Mouse (Mus musculus) urinary bladder, postnatal 10 days (tissue): ENCODE data around the gene Rptor.
"Not testable (repeated sequence)": the region's sequence is repeated elsewhere in the genome, so short reads cannot be mapped to it uniquely, and the experiment has no call there.

ENCODE experiments used
- DNase-seq: peaks from one replicate; pipeline ENCODE4 v3.0.0; 2022; ENCODE audit warnings: low spot score

The Rptor gene

GRCm38 (mm10) chr11:119653336-119653735, 50.6 kb downstream of the Rptor start:
- no peak for DNase-seq

GRCm38 (mm10) chr11:119657534-119657933, 54.8 kb downstream of the Rptor start:
- no peak for DNase-seq

- DNase-seq = no peak
These were observed 56.6 kb downstream of the Rptor start for GRCm38 (mm10) chr11:119659296-119659695.

- not testable (repeated sequence) for DNase-seq
These were observed 58.8 kb downstream of the Rptor start for GRCm38 (mm10) chr11:119661479-119661878.

- no peak for DNase-seq
These were observed 61.2 kb downstream of the Rptor start for GRCm38 (mm10) chr11:119663876-119664275.

GRCm38 (mm10) chr11:119664678-119665307, 62.1 kb downstream of the Rptor start:
- DNase-seq = no peak

GRCm38 (mm10) chr11:119665308-119665702, 62.6 kb downstream of the Rptor start:
- DNase-seq = no peak

GRCm38 (mm10) chr11:119666567-119667108, 63.9 kb downstream of the Rptor start:
- DNase-seq = no peak

- no peak for DNase-seq
These were observed 68.3 kb downstream of the Rptor start for GRCm38 (mm10) chr11:119670690-119671666.

- DNase-seq = no peak
These were observed 69.3 kb downstream of the Rptor start for GRCm38 (mm10) chr11:119672041-119672440.

GRCm38 (mm10) chr11:119672775-119673174, 70.1 kb downstream of the Rptor start:
- DNase-seq = no peak

- DNase-seq = no peak
These were observed 72.1 kb downstream of the Rptor start for GRCm38 (mm10) chr11:119674835-119675234.

GRCm38 (mm10) chr11:119675546-119675945, 72.8 kb downstream of the Rptor start:
- no peak for DNase-seq

- DNase-seq = no peak
These were observed 74.2 kb downstream of the Rptor start for GRCm38 (mm10) chr11:119676751-119677411.

GRCm38 (mm10) chr11:119678427-119678826, 75.7 kb downstream of the Rptor start:
- no peak for DNase-seq

- DNase-seq = no peak
These were observed 78.0 kb downstream of the Rptor start for GRCm38 (mm10) chr11:119680735-119681134.

- no peak for DNase-seq
These were observed 79.6 kb downstream of the Rptor start for GRCm38 (mm10) chr11:119682285-119682684.

GRCm38 (mm10) chr11:119683796-119684195, 81.1 kb downstream of the Rptor start:
- no peak for DNase-seq

- no peak for DNase-seq
These were observed 82.8 kb downstream of the Rptor start for GRCm38 (mm10) chr11:119685477-119685876.

GRCm38 (mm10) chr11:119685910-119686659, 83.4 kb downstream of the Rptor start:
- DNase-seq = no peak

GRCm38 (mm10) chr11:119687316-119687715, 84.6 kb downstream of the Rptor start:
- DNase-seq = no peak

GRCm38 (mm10) chr11:119687966-119688365, 85.3 kb downstream of the Rptor start:
- no peak for DNase-seq
